Mouse (Mus musculus): Measurements from ENCODE around the gene 5530400C23Rik.
"Not testable (repeated sequence)": the region's sequence is repeated elsewhere in the genome, so short reads cannot be mapped to it uniquely, and the experiment has no call there.

Gene 5530400C23Rik

GRCm38 (mm10) chr6:133291916-133292315, at the start of gene 5530400C23Rik:
TSS of gene 5530400C23Rik (plus strand) at chr6:133292216.
- not testable (repeated sequence) for DNase-seq (ENCODE audit: low spot score)

GRCm38 (mm10) chr6:133305952-133306715, 14.1 kb downstream of the 5530400C23Rik start:
- DNase-seq (ENCODE audit: low spot score) = no peak

- DNase-seq (ENCODE audit: low spot score) = not testable (repeated sequence)
Measured at GRCm38 (mm10) chr6:133313896-133314295, 21.9 kb downstream of the 5530400C23Rik start.

- no peak for DNase-seq (ENCODE audit: low spot score)
Measured at GRCm38 (mm10) chr6:133338535-133338934, 46.5 kb downstream of the 5530400C23Rik start.

GRCm38 (mm10) chr6:133341731-133342130, 49.7 kb downstream of the 5530400C23Rik start:
- not testable (repeated sequence) for DNase-seq (ENCODE audit: low spot score)

Measured in testis, postnatal 10 days (tissue).